Mouse (Mus musculus): ENCODE measurements around the gene Cabp2.

- TF ChIP-seq MAX (IDR thresholded peaks at IDR 0.05) (no peak), CTCF (IDR thresholded peaks at IDR 0.05; ENCODE audit: control insufficient read depth, insufficient read depth, insufficient read length) (no peak), MYOG (IDR thresholded peaks at IDR 0.05; ENCODE audit: control insufficient read depth, extremely low read depth, insufficient read length) (no peak), USF1 (IDR thresholded peaks at IDR 0.05; ENCODE audit: low read depth) (no peak)
These were observed 18.7 kb downstream of the Cabp2 start, which contains the start of gene Pitpnm1 for GRCm38 (mm10) chr19:4099837-4100717.

All from C2C12 (cell line).